In genomic region chr4:150882632-150883031, GRCm38 (mm10) we compare ENCODE assay signal across 37 mouse cellular contexts. TPM values are rescaled to one million over a fixed set of nuclear protein-coding genes. Genes with fewer than 3 reads are reported as not detected.
"Had no signal": no experiment of that assay in that cellular context is flagged by ENCODE, and none has a peak within 500 bp of the region (broad histone marks: within the 10 kb centered on the region; RNA-seq: fewer than 3 reads in every experiment).

No protein-coding gene starts in this region.

- H3K27ac ChIP-seq: heart, embryonic 10.5 days; heart, embryonic 13.5 days; heart, embryonic 15.5 days; hindbrain, embryonic 12.5 days; hindbrain, embryonic 13.5 days; hindbrain, embryonic 14.5 days; hindbrain, embryonic 15.5 days; hindbrain, postnatal 0 days; intestine, embryonic 15.5 days; kidney, embryonic 15.5 days; kidney, postnatal 0 days; layer of hippocampus, adult 2 months; left cerebral cortex, adult 2 months had no signal

- H3K27me3 ChIP-seq: heart, embryonic 12.5 days; heart, embryonic 13.5 days; heart, embryonic 15.5 days; hindbrain, embryonic 12.5 days; hindbrain, embryonic 13.5 days; hindbrain, embryonic 15.5 days; intestine, embryonic 15.5 days; kidney, embryonic 15.5 days had no signal

- ATAC-seq: hindbrain, embryonic 16.5 days; hindbrain, postnatal 0 days; inflammation-experienced regulatory T-cells, adult 6 months; intestine, embryonic 15.5 days; intestine, embryonic 16.5 days; intestine, postnatal 0 days had no signal

- H3K4me3 ChIP-seq: heart, embryonic 10.5 days; heart, embryonic 12.5 days; heart, embryonic 13.5 days; heart, embryonic 15.5 days; hindbrain, embryonic 12.5 days; hindbrain, embryonic 13.5 days; hindbrain, embryonic 15.5 days; intestine, embryonic 15.5 days; kidney, embryonic 15.5 days; layer of hippocampus, adult 2 months; left cerebral cortex, adult 2 months had no signal

- H3K36me3 ChIP-seq: heart, embryonic 12.5 days; heart, embryonic 13.5 days; heart, embryonic 15.5 days; hindbrain, embryonic 15.5 days; intestine, embryonic 15.5 days had no signal

- H3K4me1 ChIP-seq: heart, embryonic 10.5 days; heart, embryonic 12.5 days; heart, embryonic 13.5 days; heart, embryonic 15.5 days; hindbrain, embryonic 12.5 days; hindbrain, embryonic 13.5 days; hindbrain, embryonic 15.5 days; intestine, embryonic 15.5 days; kidney, embryonic 15.5 days had no signal

- DNase-seq: heart, postnatal 10 days; heart, postnatal 14 days; heart, postnatal 36 days; heart, postnatal 4 days; kidney, adult 11 months; kidney, adult 18-20 months; kidney, adult 2 months; kidney, adult 8-10 months; kidney, adult 9 months; kidney, postnatal 10 days; kidney, postnatal 14 days; kidney, postnatal 25 days; kidney, postnatal 36 days; kidney, postnatal 4 days; layer of hippocampus, adult 9-11 months; layer of hippocampus, postnatal 36 days had no signal

- H3K4me2 ChIP-seq: heart, embryonic 11.5 days; heart, embryonic 12.5 days; heart, embryonic 13.5 days; heart, embryonic 15.5 days; hindbrain, embryonic 12.5 days; hindbrain, embryonic 13.5 days; hindbrain, embryonic 14.5 days; hindbrain, embryonic 15.5 days; intestine, embryonic 15.5 days; kidney, embryonic 15.5 days had no signal

- H3K9ac ChIP-seq: heart, embryonic 12.5 days; heart, embryonic 13.5 days; heart, embryonic 15.5 days; hindbrain, embryonic 12.5 days; hindbrain, embryonic 13.5 days; hindbrain, embryonic 14.5 days; hindbrain, embryonic 15.5 days; intestine, embryonic 15.5 days; kidney, embryonic 15.5 days had no signal

RNA-seq across cellular contexts. Expression of gene Tnfrsf9, which starts 31.7 kb away (rescaled TPM):
- total RNA-seq: hematopoietic stem cell, adult 5-6 weeks had no signal
- polyA plus RNA-seq: hindbrain, embryonic 11.5 days had no signal
